Mouse (Mus musculus): ENCODE measurements around the gene Rwdd1.
"Not testable (repeated sequence)": the region's sequence is repeated elsewhere in the genome, so short reads cannot be mapped to it uniquely, and the experiment has no call there.

Rwdd1 gene

DNA sequence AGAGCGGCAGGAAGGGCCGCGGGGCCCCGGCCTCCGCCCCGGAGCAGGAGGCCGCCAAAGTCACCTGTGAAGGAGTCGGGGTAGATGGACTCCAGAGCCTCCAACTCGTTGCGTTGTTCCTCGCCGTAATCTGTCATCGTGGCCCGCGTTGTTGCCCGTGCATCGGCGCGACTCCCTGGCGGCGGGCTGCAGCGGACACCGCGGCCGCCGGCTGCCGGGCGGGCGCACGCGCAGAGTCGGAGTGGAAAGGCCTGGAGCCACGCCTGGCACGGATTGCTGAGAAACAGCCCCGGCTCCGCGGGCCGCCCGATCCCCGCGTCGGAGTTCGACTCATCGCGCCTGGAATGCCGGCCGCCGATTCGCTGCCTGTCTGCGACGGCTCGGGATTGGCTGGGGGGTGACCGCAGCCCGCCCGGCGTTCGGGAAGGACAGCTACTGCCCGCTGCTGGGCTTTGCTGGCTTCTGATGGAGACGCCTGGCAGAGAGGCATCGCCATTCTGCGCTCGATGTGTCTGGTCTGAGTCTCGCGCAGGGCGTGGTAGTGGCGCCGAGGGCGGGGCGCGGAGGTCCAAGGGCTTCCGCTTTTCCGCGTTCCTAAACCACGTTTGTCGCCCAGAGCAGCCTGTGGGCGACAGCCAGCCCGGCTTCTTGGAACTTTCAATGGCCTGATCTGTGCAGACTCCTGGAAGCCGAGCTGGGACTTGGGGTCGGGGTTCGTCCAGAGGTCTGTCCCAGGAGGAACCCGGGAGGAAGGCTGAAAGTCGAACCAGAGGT lies at the start of gene Rwdd1:
Rwdd1 (minus strand) TSS at position 323 of the 774 bp plus-strand sequence.
- DNase-seq (ENCODE audit: low spot score), result peak; percentile 97

DNA sequence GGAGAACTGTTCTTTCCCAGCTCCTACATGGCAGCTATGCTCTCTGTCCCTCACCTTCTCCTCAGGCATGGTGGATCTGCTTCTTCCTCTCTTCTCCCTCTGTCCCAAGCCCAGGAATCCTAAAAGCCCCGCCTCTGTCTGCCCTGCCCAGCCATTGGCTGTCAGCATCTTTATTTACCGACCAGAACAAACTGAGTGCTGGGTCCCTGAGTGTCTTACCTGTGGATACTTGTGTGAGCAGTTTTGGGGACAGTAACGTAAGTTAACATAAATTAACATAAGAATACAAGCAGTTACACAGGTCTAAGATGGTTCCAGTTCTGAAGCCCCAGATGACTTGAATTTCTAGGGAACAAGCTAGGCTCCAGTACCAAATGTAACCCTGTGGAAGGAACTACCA lies 47.2 kb upstream of the Rwdd1 start:
- no peak for DNase-seq (ENCODE audit: low spot score)

DNA sequence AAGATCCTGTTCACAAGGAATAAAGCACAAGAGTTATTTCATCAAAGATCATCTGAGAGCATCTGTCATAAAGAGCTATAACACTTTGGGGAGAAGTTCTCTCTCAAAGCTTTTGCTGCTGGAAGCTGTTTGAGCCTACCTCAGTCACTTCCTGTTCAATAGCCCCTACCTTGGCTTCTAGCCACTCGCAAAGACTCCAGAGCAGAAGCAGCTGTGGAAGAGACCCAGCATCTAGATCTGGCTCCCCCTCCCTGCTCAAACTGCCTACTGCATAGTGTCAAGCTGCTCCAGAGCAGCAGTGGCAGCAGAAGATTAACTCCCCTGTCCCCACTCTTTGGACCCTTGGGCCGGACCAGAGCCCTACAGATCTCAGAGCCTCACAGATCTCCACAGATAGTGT lies 34.6 kb upstream of the Rwdd1 start:
- no peak for DNase-seq (ENCODE audit: low spot score)

- no peak for DNase-seq (ENCODE audit: low spot score)
Measured at GRCm38 (mm10) chr10:34044210-34044609, 24.8 kb upstream of the Rwdd1 start, which contains the start of gene Calhm4. Calhm4 (minus strand) TSS chr10:34044310.

GRCm38 (mm10) chr10:34037401-34037800 lies 18.0 kb upstream of the Rwdd1 start, which contains the start of gene Trappc3l:
Trappc3l (plus strand) TSS chr10:34037597.
- DNase-seq (ENCODE audit: low spot score), result no peak

DNA sequence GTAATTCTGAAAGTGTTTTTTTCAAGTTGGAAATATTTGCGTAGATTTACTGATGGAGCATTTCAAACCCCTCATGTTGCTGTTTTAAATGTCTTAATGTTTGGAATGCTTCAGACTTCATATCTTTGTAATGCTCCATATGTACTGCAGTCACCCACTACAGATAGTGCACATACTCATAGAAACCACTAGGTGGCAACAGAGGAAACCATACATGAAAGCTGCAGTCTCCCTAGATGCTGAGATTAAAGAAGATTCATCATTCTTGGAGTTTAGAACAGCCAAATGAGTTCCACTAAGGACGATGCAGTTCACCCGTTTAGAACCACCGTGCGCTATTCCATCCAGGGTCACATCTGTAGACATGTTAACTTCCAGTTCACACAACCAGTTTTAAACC lies 17.2 kb upstream of the Rwdd1 start:
- DNase-seq (ENCODE audit: low spot score), result no peak

- peak; percentile 83 for DNase-seq (ENCODE audit: low spot score)
Measured at GRCm38 (mm10) chr10:34033630-34034305, 14.3 kb upstream of the Rwdd1 start.

GRCm38 (mm10) chr10:34030322-34030721 lies 10.9 kb upstream of the Rwdd1 start:
- no peak for DNase-seq (ENCODE audit: low spot score)

- DNase-seq (ENCODE audit: low spot score), result no peak
Measured at GRCm38 (mm10) chr10:34018746-34019301, 600 bp downstream of the Rwdd1 start.

- DNase-seq (ENCODE audit: low spot score), result no peak
Measured at GRCm38 (mm10) chr10:34013241-34013640, 6.2 kb downstream of the Rwdd1 start.

DNA sequence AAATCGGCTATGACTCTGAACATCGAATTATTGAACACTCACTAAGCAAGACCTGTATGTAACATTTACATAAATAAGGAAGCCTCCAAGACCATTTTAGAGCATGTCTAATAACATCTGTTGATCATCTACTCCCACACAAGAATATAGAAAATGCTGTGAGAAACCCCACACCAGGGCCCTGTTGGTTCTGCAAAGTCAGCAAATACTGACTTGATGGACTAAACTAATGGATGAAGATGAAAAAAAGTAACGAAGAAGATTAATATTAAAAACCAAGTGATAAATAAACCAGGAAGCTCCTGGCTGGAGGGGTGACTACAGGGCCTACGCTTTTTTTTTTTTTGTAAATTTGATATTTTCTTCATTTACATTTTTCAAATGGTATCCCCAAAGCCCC lies 6.8 kb downstream of the Rwdd1 start:
- DNase-seq (ENCODE audit: low spot score), result no peak

GRCm38 (mm10) chr10:33998397-33998796 lies 21.0 kb downstream of the Rwdd1 start:
- DNase-seq (ENCODE audit: low spot score), result no peak

GRCm38 (mm10) chr10:33996686-33997085 lies 22.7 kb downstream of the Rwdd1 start:
- DNase-seq (ENCODE audit: low spot score), result not testable (repeated sequence)

DNA sequence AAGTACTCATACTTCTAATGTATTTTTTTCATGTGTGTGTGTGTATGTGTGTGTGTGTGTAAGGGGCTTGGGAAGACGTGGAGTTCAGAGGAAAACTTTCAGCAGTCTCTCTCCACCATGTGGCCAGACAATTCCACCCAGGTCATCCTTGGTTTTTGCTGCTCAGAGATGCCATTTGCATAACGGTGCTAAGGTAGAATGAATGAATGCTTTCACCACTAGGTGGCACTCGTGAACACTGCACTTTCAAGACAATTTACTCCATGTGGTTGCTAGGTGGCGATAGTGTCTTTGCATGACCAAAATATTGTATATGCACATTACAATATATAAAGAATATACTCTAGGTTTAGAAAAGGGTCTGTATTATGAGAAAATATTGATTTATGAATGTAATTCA lies 32.7 kb downstream of the Rwdd1 start:
- DNase-seq (ENCODE audit: low spot score), result peak; percentile 60

DNA sequence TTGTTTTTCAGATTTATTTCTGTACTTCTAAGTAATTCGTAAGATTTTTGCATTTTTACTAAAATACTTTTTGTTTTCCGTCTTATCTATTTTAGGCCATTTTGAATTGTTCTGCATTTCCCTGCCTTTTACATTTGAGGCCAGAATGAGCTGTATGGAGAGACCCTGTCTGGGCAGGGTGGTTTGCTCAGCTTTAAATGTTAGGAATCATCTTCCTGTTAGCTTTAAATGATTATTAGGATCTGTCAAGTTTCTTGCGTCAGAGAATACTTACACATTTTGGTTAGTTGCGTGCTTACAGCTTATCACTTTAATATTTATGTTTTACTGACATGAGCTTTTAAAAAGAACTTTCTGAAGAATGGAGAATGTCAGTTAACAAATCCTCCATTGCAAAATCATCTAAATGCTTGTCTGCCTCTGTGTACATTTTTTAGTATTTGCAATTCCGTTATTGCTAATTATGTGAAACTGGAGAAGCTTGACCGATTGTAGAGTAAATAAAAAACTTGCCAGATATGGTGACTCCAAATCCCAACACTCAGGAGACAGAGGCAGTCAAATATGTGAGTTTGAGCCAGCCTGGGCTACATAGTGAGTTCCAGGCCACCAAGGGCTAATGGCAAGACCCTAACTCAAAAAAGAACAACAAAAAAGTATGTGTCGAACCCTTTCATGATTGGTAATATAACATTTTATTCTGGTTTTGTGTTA lies 44.5 kb downstream of the Rwdd1 start:
- DNase-seq (ENCODE audit: low spot score), result no peak

DNA sequence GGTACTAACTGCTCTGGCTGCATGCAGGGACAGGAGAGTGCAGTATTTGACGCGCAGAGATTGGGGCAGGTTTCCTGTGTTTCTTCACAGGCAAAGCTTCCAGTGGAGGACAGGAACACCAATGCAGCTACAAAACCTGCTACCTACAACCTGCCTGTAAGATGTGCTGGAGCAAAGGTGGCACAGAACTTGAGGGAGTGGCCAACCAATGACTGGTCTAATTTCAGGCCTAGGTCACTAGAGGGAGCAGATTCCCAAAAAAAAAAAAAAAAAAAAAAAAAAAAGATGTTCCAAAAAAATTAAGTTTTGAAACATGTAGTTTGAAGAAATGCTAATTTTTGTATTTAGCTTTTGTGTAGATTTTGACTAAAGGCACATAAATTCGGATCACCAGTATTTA lies 66.9 kb downstream of the Rwdd1 start:
- DNase-seq (ENCODE audit: low spot score), result no peak

DNA sequence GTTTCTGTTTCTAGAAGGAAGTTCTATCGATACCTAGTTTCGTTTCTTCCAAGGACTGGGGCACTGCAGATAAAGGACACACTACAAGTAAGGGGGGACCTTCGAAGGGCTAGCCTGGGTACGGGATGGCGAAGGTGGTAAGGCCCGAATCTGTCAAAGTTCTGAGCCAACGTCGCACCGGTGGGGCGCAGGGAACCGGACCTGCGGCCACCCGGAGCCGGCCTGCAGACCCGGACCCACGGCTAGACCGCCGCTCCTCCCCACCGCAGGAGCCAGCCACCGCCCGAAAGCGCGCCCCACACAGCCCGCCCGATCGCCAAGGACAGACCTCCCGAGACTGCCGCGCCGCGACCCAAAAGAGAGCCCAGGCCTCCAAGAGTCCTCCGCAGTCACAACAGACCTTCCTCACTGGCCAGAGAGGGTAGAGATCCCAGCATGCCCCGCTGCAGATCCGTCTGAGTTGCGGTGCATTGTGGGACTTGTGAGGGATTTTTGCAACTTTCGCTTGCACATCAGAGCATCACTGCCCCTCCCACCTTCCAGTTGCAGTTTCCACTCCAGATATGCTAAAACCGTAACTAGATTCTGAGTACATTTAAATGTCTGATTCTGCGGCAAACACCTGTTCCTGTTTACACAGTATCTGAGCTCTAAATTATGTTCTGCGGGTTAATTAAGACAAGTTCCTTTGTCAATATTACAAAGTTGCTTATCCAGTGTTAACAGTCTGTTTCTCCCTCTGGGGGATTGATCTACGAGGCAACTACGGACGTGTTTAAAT lies 68.4 kb downstream of the Rwdd1 start, which contains the start of gene Zup1:
Zup1 (minus strand) TSS at position 467 of the 781 bp plus-strand sequence.
- peak; percentile 83 for DNase-seq (ENCODE audit: low spot score)
